Comparison of ENCODE assay signal across 26 mouse cellular contexts in genomic region chr5:19726277-19726676, GRCm38 (mm10).
"Had no signal": no experiment of that assay in that cellular context is flagged by ENCODE, and none has a peak within 500 bp of the region (broad histone marks: within the 10 kb centered on the region; RNA-seq: fewer than 3 reads in every experiment).

No protein-coding gene starts in this region.

- H3K9me3 ChIP-seq: heart, embryonic 10.5 days; hindbrain, embryonic 10.5 days; hindbrain, embryonic 12.5 days; intestine, embryonic 15.5 days; limb, embryonic 15.5 days; liver, embryonic 12.5 days had no signal

- H3K27ac ChIP-seq: heart, embryonic 10.5 days; hindbrain, embryonic 10.5 days; hindbrain, embryonic 12.5 days; hindbrain, embryonic 14.5 days; intestine, embryonic 15.5 days; kidney, embryonic 15.5 days; kidney, postnatal 0 days; limb, embryonic 15.5 days; liver, embryonic 12.5 days; liver, embryonic 14.5 days had no signal

- H3K4me1 ChIP-seq: heart, embryonic 10.5 days; heart, embryonic 12.5 days; hindbrain, embryonic 10.5 days; hindbrain, embryonic 12.5 days; intestine, embryonic 15.5 days; kidney, embryonic 15.5 days; limb, embryonic 15.5 days; liver, embryonic 12.5 days had no signal

- DNase-seq: gastrocnemius, postnatal 14 days; gastrocnemius, postnatal 36 days; heart, adult 18-20 months; heart, postnatal 10 days; heart, postnatal 4 days; kidney, adult 11 months; kidney, adult 2 months; kidney, adult 9 months; kidney, postnatal 14 days; kidney, postnatal 36 days; layer of hippocampus, adult 9-11 months; layer of hippocampus, postnatal 36 days; left cerebral cortex, postnatal 4 days had no signal

- ATAC-seq: hindbrain, embryonic 16.5 days; inflammation-experienced regulatory T-cells, adult 6 months; intestine, embryonic 15.5 days; liver, embryonic 12.5 days had no signal

- H3K36me3 ChIP-seq: heart, embryonic 10.5 days; heart, embryonic 12.5 days; hindbrain, embryonic 10.5 days; hindbrain, embryonic 12.5 days; intestine, embryonic 15.5 days; kidney, embryonic 15.5 days; limb, embryonic 15.5 days; liver, embryonic 12.5 days had no signal

- H3K9ac ChIP-seq: heart, embryonic 12.5 days; hindbrain, embryonic 12.5 days; hindbrain, embryonic 14.5 days; intestine, embryonic 15.5 days; kidney, embryonic 15.5 days; limb, embryonic 15.5 days; liver, embryonic 12.5 days; liver, embryonic 14.5 days had no signal

- H3K4me3 ChIP-seq: heart, embryonic 10.5 days; heart, embryonic 12.5 days; hindbrain, embryonic 10.5 days; hindbrain, embryonic 12.5 days; intestine, embryonic 15.5 days; kidney, embryonic 15.5 days; limb, embryonic 15.5 days; liver, embryonic 12.5 days had no signal

- H3K27me3 ChIP-seq: heart, embryonic 12.5 days; hindbrain, embryonic 12.5 days; intestine, embryonic 15.5 days; kidney, embryonic 15.5 days; limb, embryonic 15.5 days; liver, embryonic 12.5 days had no signal

- H3K4me2 ChIP-seq: heart, embryonic 12.5 days; hindbrain, embryonic 12.5 days; hindbrain, embryonic 14.5 days; intestine, embryonic 15.5 days; kidney, embryonic 15.5 days; limb, embryonic 15.5 days; liver, embryonic 12.5 days had no signal
